Mouse (Mus musculus): ENCODE measurements around the gene S1pr4. TPM values are rescaled to one million over a fixed set of nuclear protein-coding genes. Genes with fewer than 3 reads are reported as not detected.

S1pr4 gene
- 0.41 and 0.72 TPM in 2 replicates for polyA plus RNA-seq (2014; fragmentation: Nextera tagmentation; extraction: Ambion mirVana)

DNA sequence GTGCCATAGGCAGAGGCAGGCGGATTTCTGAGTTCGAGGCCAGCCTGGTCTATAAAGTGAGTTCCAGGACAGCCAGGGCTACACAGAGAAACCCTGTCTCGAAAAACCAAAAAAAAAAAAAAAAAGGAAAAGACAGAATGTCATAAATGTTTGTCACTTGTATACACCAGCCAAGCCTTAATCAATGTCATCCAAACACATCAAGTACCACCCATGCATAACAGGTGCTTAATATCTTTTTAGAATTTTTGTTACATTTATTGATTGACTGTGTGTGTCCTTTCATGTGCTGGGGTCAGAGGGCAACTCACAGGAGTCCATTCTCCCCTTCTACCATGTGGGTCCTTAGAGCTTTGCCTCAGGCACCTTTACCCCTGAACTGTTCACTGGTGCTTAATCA is at the start of gene S1pr4:
TSS of gene S1pr4 (minus strand) at position 101 of the 400 bp plus-strand sequence.
- Histone ChIP-seq H3K9ac (replicated peaks; ENCODE audit: low read depth, low read length) (no peak within 1 kb of the TSS), H3K27me3 (ENCODE audit: control insufficient read depth, insufficient read depth, low read length) (no peaks in the 10 kb centered on the region), H3K36me3 (ENCODE audit: control insufficient read depth, insufficient read depth, low read length) (no peaks in the 10 kb centered on the region), H3K4me3 (ENCODE audit: low read depth, low read length) (no peak within 1 kb of the TSS), H3K9me3 (ENCODE audit: control insufficient read depth, low read depth, low read length) (no peaks in the 10 kb centered on the region), H3K4me2 (replicated peaks; ENCODE audit: low read depth, low read length) (no peak within 1 kb of the TSS), H3K4me1 (ENCODE audit: control insufficient read depth, insufficient read depth, low read length) (peaks cover 4% of the 10 kb centered on the region), H3K27ac (ENCODE audit: low read length) (no peak within 1 kb of the TSS)
- no peak for ATAC-seq (ENCODE audit: insufficient number of reproducible peaks, insufficient read depth, low FRiP score, low read depth)
- WGBS: 91% methylated on average over 2 of the region's 3 CpGs

DNA sequence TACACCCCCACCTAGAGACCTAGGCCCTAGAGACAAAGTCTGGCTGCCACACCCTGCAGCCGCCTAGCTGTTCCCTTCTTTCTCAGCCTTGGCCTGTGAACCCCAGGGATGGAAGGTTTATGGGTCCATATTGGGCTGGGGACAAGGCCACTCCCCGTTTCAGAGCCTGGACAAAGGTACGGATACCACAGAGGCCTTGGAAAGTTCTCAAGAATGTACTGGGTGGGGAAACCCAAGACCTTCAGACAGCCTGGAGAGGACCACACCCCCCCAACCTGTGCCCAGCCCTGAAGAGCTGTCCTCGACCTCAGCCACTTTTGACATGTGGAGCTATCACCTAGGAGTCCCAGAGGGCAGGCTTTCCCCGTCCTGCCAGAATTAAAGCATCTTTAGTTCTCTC is 49.0 kb upstream of the S1pr4 start:
- no peak overlapping the region for H3K4me2 ChIP-seq (replicated peaks; ENCODE audit: low read depth, low read length)
- no peak overlapping the region for H3K27ac ChIP-seq (ENCODE audit: low read length)
- H3K27me3 ChIP-seq (ENCODE audit: control insufficient read depth, insufficient read depth, low read length): no peaks in the 10 kb centered on the region
- WGBS: 71% methylated on average over 5 of the region's 5 CpGs
- ATAC-seq (ENCODE audit: insufficient number of reproducible peaks, insufficient read depth, low FRiP score, low read depth): no peak
- H3K9me3 ChIP-seq (ENCODE audit: control insufficient read depth, low read depth, low read length): no peaks in the 10 kb centered on the region
- no peaks in the 10 kb centered on the region for H3K36me3 ChIP-seq (ENCODE audit: control insufficient read depth, insufficient read depth, low read length)
- no peak overlapping the region for H3K4me3 ChIP-seq (ENCODE audit: low read depth, low read length)
- H3K4me1 ChIP-seq (ENCODE audit: control insufficient read depth, insufficient read depth, low read length): peaks cover 6% of the 10 kb centered on the region; the same call in 1 of the 2 replicates
- H3K9ac ChIP-seq (replicated peaks; ENCODE audit: low read depth, low read length): no peak overlapping the region

- H3K9ac ChIP-seq (replicated peaks; ENCODE audit: low read depth, low read length): no peak overlapping the region
- peaks cover 25% of the 10 kb centered on the region for H3K4me1 ChIP-seq (ENCODE audit: control insufficient read depth, insufficient read depth, low read length)
- H3K9me3 ChIP-seq (ENCODE audit: control insufficient read depth, low read depth, low read length): no peaks in the 10 kb centered on the region
- H3K36me3 ChIP-seq (ENCODE audit: control insufficient read depth, insufficient read depth, low read length): no peaks in the 10 kb centered on the region; the same call in 1 of the 2 replicates
- no peak overlapping the region for H3K4me3 ChIP-seq (ENCODE audit: low read depth, low read length)
- H3K27ac ChIP-seq (ENCODE audit: low read length): peak overlapping the region; percentile 69; the same call in 1 of the 2 replicates
- no peak for ATAC-seq (ENCODE audit: insufficient number of reproducible peaks, insufficient read depth, low FRiP score, low read depth)
- WGBS: 87% methylated on average over 13 of the region's 13 CpGs
- H3K4me2 ChIP-seq (replicated peaks; ENCODE audit: low read depth, low read length): no peak overlapping the region
- H3K27me3 ChIP-seq (ENCODE audit: control insufficient read depth, insufficient read depth, low read length): no peaks in the 10 kb centered on the region
Measured at GRCm38 (mm10) chr10:81546788-81547571, 47.0 kb upstream of the S1pr4 start.

DNA sequence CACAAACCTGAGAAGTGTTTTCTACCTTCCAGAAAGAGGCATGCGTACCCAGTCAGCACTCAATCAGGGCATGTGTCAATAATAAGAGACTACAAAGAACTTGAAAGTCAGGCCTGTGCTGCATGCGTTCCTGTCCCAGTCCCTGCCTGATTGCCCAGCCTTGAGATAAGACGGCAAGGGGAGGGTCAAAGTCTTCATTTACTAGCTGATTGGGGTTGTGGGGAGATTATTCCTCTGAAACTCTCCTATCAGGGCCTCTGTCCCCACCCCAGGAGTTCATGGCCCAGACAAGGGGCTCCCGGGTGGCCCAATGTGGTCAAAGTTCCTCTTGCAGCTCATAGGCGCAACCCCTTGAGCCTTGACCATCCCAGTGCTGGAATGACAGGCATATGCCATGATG is 46.4 kb upstream of the S1pr4 start:
- Histone ChIP-seq H3K9me3 (ENCODE audit: control insufficient read depth, low read depth, low read length) (no peaks in the 10 kb centered on the region), H3K4me1 (ENCODE audit: control insufficient read depth, insufficient read depth, low read length) (peaks cover 24% of the 10 kb centered on the region), H3K27ac (ENCODE audit: low read length) (peak overlapping the region; percentile 69; the same call in 1 of the 2 replicates), H3K9ac (replicated peaks; ENCODE audit: low read depth, low read length) (no peak overlapping the region), H3K4me3 (ENCODE audit: low read depth, low read length) (no peak overlapping the region), H3K4me2 (replicated peaks; ENCODE audit: low read depth, low read length) (no peak overlapping the region), H3K36me3 (ENCODE audit: control insufficient read depth, insufficient read depth, low read length) (no peaks in the 10 kb centered on the region; the same call in 1 of the 2 replicates), H3K27me3 (ENCODE audit: control insufficient read depth, insufficient read depth, low read length) (no peaks in the 10 kb centered on the region)
- peak; percentile 28 for ATAC-seq (ENCODE audit: insufficient number of reproducible peaks, insufficient read depth, low FRiP score, low read depth)
- whole genome bisulfite sequencing: 73% methylated on average over 5 of the region's 5 CpGs

- peak within 1 kb of the TSS; percentile 84 for H3K27ac ChIP-seq (ENCODE audit: low read length)
- H3K9ac ChIP-seq (replicated peaks; ENCODE audit: low read depth, low read length): peak within 1 kb of the TSS; percentile 92
- H3K4me2 ChIP-seq (replicated peaks; ENCODE audit: low read depth, low read length): peak within 1 kb of the TSS; percentile 95
- H3K4me3 ChIP-seq (ENCODE audit: low read depth, low read length): peak within 1 kb of the TSS; percentile 97
- H3K27me3 ChIP-seq (ENCODE audit: control insufficient read depth, insufficient read depth, low read length): no peaks in the 10 kb centered on the region
- peak; percentile 94 for ATAC-seq (ENCODE audit: insufficient number of reproducible peaks, insufficient read depth, low FRiP score, low read depth)
- H3K9me3 ChIP-seq (ENCODE audit: control insufficient read depth, low read depth, low read length): no peaks in the 10 kb centered on the region
- WGBS: under 1% methylated on average over 59 of the region's 59 CpGs
- H3K4me1 ChIP-seq (ENCODE audit: control insufficient read depth, insufficient read depth, low read length): peaks cover 25% of the 10 kb centered on the region
- H3K36me3 ChIP-seq (ENCODE audit: control insufficient read depth, insufficient read depth, low read length): no peaks in the 10 kb centered on the region; the same call in 1 of the 2 replicates
Measured at GRCm38 (mm10) chr10:81545161-81545747, 45.3 kb upstream of the S1pr4 start, which contains the start of gene Gna11. Gene Gna11, minus strand, starts transcription at chr10:81545190.

DNA sequence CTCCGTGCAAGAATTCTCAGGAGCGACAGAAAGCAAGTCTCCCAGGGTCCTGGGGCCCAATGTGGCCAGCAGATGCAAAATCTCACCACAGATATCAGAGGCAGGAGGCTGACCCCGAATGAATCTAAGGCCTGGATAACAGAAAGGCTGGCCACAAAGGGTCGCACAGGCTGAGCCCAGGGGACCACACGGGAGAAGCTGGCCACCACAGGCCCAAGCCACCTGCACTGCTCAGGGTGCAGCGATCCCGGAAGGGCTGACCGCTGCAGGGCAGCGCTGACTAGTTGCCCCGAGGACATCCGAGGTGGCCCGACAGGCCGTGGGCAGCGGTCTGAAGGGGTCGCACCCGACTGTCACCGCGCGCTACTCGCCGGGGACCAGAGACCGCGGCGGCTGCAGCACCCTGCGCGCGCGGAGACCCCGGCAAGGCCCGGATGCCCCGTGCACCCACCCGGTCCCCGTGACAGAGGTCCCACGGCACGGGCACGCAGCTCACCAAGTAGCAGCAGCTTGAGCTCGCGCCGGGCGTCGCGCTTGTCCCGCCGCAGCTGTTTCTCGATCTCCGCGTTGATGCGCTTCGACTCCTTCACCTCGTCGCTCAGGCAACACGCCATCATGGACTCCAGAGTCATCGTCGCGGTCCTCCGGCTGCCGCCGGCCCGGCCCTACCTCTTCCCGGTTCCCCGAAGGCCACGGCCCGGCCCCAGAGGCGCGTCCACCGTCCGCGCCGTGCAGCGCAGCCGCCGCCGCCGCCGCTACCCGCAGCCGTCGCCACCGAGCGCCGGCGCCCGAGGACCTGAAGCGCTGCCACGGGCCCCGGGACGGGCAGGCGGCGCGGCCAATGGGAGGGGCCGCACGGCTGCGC is 44.6 kb upstream of the S1pr4 start:
- H3K27ac ChIP-seq (ENCODE audit: low read length): peak overlapping the region; percentile 66

GRCm38 (mm10) chr10:81543633-81544032 is 43.7 kb upstream of the S1pr4 start:
- Histone ChIP-seq H3K4me2 (replicated peaks; ENCODE audit: low read depth, low read length) (peak overlapping the region; percentile 95), H3K27me3 (ENCODE audit: control insufficient read depth, insufficient read depth, low read length) (no peaks in the 10 kb centered on the region), H3K36me3 (ENCODE audit: control insufficient read depth, insufficient read depth, low read length) (peaks cover 14% of the 10 kb centered on the region), H3K9ac (replicated peaks; ENCODE audit: low read depth, low read length) (peak overlapping the region; percentile 92), H3K4me1 (ENCODE audit: control insufficient read depth, insufficient read depth, low read length) (peaks cover 25% of the 10 kb centered on the region), H3K4me3 (ENCODE audit: low read depth, low read length) (peak overlapping the region; percentile 97), H3K27ac (ENCODE audit: low read length) (no peak overlapping the region), H3K9me3 (ENCODE audit: control insufficient read depth, low read depth, low read length) (no peaks in the 10 kb centered on the region)
- 74% methylated on average over 1 of the region's 1 CpGs for WGBS
- no peak for ATAC-seq (ENCODE audit: insufficient number of reproducible peaks, insufficient read depth, low FRiP score, low read depth)

More for the DNA sequence above, 44.6 kb upstream of the S1pr4 start:
- H3K27me3 ChIP-seq (ENCODE audit: control insufficient read depth, insufficient read depth, low read length): no peaks in the 10 kb centered on the region
- peaks cover 6% of the 10 kb centered on the region for H3K36me3 ChIP-seq (ENCODE audit: control insufficient read depth, insufficient read depth, low read length)
- peak overlapping the region; percentile 92 for H3K9ac ChIP-seq (replicated peaks; ENCODE audit: low read depth, low read length)
- peak overlapping the region; percentile 95 for H3K4me2 ChIP-seq (replicated peaks; ENCODE audit: low read depth, low read length)
- WGBS: under 1% methylated on average over 92 of the region's 93 CpGs
- H3K9me3 ChIP-seq (ENCODE audit: control insufficient read depth, low read depth, low read length): no peaks in the 10 kb centered on the region
- peaks cover 25% of the 10 kb centered on the region for H3K4me1 ChIP-seq (ENCODE audit: control insufficient read depth, insufficient read depth, low read length)
- peak; percentile 12 for ATAC-seq (ENCODE audit: insufficient number of reproducible peaks, insufficient read depth, low FRiP score, low read depth)
- H3K4me3 ChIP-seq (ENCODE audit: low read depth, low read length): peak overlapping the region; percentile 97

Data from stomach, embryonic 14.5 days (tissue).